21 mouse cellular contexts compared by ENCODE assay signal in the genomic region with DNA sequence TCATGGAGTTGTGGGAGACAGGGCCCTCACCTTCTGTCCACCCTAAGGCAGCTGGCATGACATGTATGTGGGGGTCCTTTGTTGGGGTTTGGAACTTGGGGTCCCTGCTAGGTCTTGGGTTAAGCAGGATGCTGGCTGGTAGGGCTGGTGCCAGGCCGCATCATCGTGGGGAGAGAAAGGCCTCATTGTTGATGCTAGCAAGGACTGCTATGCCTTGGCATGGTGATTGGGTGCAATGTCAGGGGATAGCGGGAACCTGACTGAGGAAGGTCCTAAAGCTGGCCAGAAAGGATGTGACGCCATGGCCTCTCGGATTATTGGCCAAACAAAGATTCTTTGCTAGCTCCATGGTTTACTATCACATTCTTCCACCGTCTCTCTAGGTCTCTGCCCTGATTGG. TPM values are rescaled to one million over a fixed set of nuclear protein-coding genes. Genes with fewer than 3 reads are reported as not detected.
A peak's percentile ranks its signal among the peaks of the same experiment; 100 is the strongest.
DNase-seq lines count a peak whose midpoint lies in the region; TF ChIP-seq lines count a peak whose summit lies in the region.
"Had no signal": no experiment of that assay in that cellular context is flagged by ENCODE, and none has a peak within 500 bp of the region (broad histone marks: within the 10 kb centered on the region; RNA-seq: fewer than 3 reads in every experiment).

No protein-coding gene starts in this region.

- peaks cover 27% of the 10 kb centered on the region for H3K79me2 ChIP-seq in myocyte (ENCODE audit: control insufficient read depth, insufficient read depth)

- no peak for TF ChIP-seq CTCF in layer of hippocampus, adult 2 months (conservative IDR thresholded peaks at IDR 0.05)

- H3K27ac ChIP-seq in layer of hippocampus, adult 2 months: 0 out of 2 replicates have a peak overlapping the region, but pooled peaks have one; percentile 23
- H3K27ac ChIP-seq: embryonic facial prominence, embryonic 10.5 days; embryonic facial prominence, embryonic 12.5 days; forebrain, embryonic 13.5 days; forebrain, embryonic 15.5 days had no signal

- no peak for DNase-seq in layer of hippocampus, adult 2 months (ENCODE audit: low spot score in 2 of 2)
- no peak for DNase-seq in layer of hippocampus, adult 11-12 months (ENCODE audit: low spot score)
- DNase-seq in brain, adult 2 months (ENCODE audit: low read depth, low spot score): peak; percentile 63
- no peak for DNase-seq in left cerebral cortex, adult 18-20 months (ENCODE audit: low spot score in 2 of 2)
- DNase-seq: adrenal gland, adult 2 months; adrenal gland, postnatal 10 days; adrenal gland, postnatal 25 days; cerebellum, adult 11-12 months; cerebellum, adult 2 months; cerebellum, adult 9-10 months; forebrain, postnatal 0 days had no signal

- TF ChIP-seq POLR2A in myocyte (IDR thresholded peaks at IDR 0.05; ENCODE audit: insufficient read length, low read depth): peak; percentile 41

- H3K36me3 ChIP-seq in myocyte (ENCODE audit: control insufficient read depth, insufficient read depth): peaks cover 76% of the 10 kb centered on the region
- H3K36me3 ChIP-seq: forebrain, embryonic 15.5 days had no signal

- H3K27me3 ChIP-seq in myocyte (ENCODE audit: control insufficient read depth, insufficient read depth, insufficient read length): no peaks in the 10 kb centered on the region

- H3K4me3 ChIP-seq in layer of hippocampus, adult 2 months: no peak overlapping the region
- no peak overlapping the region for H3K4me3 ChIP-seq in myocyte
- H3K4me3 ChIP-seq: embryonic facial prominence, embryonic 10.5 days; embryonic facial prominence, embryonic 12.5 days; forebrain, embryonic 13.5 days; forebrain, embryonic 15.5 days had no signal

- peak overlapping the region; percentile 53 for H3K4me2 ChIP-seq in myocyte (ENCODE audit: low read depth)
- H3K4me2 ChIP-seq: embryonic facial prominence, embryonic 12.5 days; forebrain, embryonic 13.5 days; forebrain, embryonic 15.5 days had no signal

- H3ac ChIP-seq in myocyte (ENCODE audit: control insufficient read depth, insufficient read length): no peak overlapping the region

TF ChIP-seq in myocyte, 11 proteins besides CTCF, POLR2A, EP300 and RAD21:
- TF ChIP-seq TCF3 (IDR thresholded peaks at IDR 0.05; ENCODE audit: insufficient read length, low read depth) (no peak), POLR2AphosphoS2 (IDR thresholded peaks at IDR 0.05; ENCODE audit: insufficient read length, low read depth) (peak; percentile 46)
TF ChIP-seq in myocyte: peak in this region for 1.

RNA-seq across cellular contexts. Expression of a gene that starts 6.7 kb away (rescaled TPM):
- total RNA-seq in layer of hippocampus, adult 2 months (2021): 1 to 10 TPM; 1.2 to 1.4 TPM
- 268 TPM for polyA plus RNA-seq in myocyte (2012; fragmentation: generic; extraction: Trizol)
- 1 to 10 TPM; 1.4 to 1.5 TPM for total RNA-seq in left cerebral cortex, adult 18-20 months (2021)

RNA-seq across cellular contexts. Expression of a gene that starts 27.7 kb away (rescaled TPM):
- 100 to 1,000 TPM; 245 to 247 TPM for total RNA-seq in layer of hippocampus, adult 2 months (2021)
- 242 TPM for polyA plus RNA-seq in myocyte (2012; fragmentation: generic; extraction: Trizol)
- total RNA-seq in left cerebral cortex, adult 18-20 months (2021): 100 to 1,000 TPM; 262 TPM

RNA-seq across cellular contexts. Expression of a gene that starts 31.4 kb away (rescaled TPM):
- under 1 TPM in 1 of 2 experiments, not detected in 1; 0.59 TPM for total RNA-seq in layer of hippocampus, adult 2 months (2021)
- polyA plus RNA-seq in myocyte (2012; fragmentation: generic; extraction: Trizol): not detected
- total RNA-seq in left cerebral cortex, adult 18-20 months (2021): under 1 TPM in 1 of 2 experiments, not detected in 1; 0.54 TPM
- total RNA-seq: adrenal gland, postnatal 25 days; MEL had no signal
- polyA plus RNA-seq: adrenal gland, adult 2 months; C2C12; cortical plate, adult 2 months; embryonic facial prominence, embryonic 10.5 days; embryonic facial prominence, embryonic 14.5 days; forebrain, embryonic 15.5 days had no signal

RNA-seq across cellular contexts. Expression of a gene that starts 43.7 kb away (rescaled TPM):
- 10 to 100 TPM; 66.9 to 74.2 TPM for total RNA-seq in layer of hippocampus, adult 2 months (2021)
- polyA plus RNA-seq in myocyte (2012; fragmentation: generic; extraction: Trizol): 16.7 TPM
- total RNA-seq in left cerebral cortex, adult 18-20 months (2021): 100 to 1,000 TPM; 105 to 113 TPM
- total RNA-seq: MEL had no signal

RNA-seq across cellular contexts. Expression of a gene that starts 51.5 kb away (rescaled TPM):
- total RNA-seq in layer of hippocampus, adult 2 months (2021): not detected
- 0.17 TPM for polyA plus RNA-seq in myocyte (2012; fragmentation: generic; extraction: Trizol)
- under 1 TPM; 0.14 to 0.30 TPM for total RNA-seq in left cerebral cortex, adult 18-20 months (2021)
- total RNA-seq: adrenal gland, adult 2 months; adrenal gland, postnatal 10 days; adrenal gland, postnatal 4 days; MEL had no signal
- polyA plus RNA-seq: adrenal gland, adult 2 months; cerebellum, adult 2 months had no signal
